Mouse (Mus musculus) stomach, postnatal 0 days (tissue): ENCODE measurements around the gene Arl2bp. TPM values are rescaled to one million over a fixed set of nuclear protein-coding genes. Genes with fewer than 3 reads are reported as not detected.

Source experiments
- ATAC-seq: fragments of 200-750 bp; cut with Nextera tagmentation; 2 replicates; pipeline ENCODE4 v1.8.0; 2017; ENCODE audit not compliant: low FRiP score, low TSS enrichment
- DNase-seq: peaks from one replicate; pipeline ENCODE4 v3.0.0-alpha.2; 2016; ENCODE audit warnings: low spot score
- H3K27ac ChIP-seq: fragments of 300-500 bp; sonication (generic); replicated peaks from 2 replicates; pipeline ENCODE4 v1.5.1; 2014; ENCODE audit warnings: mild to moderate bottlenecking, control low read depth
- H3K27me3 ChIP-seq: fragments of 300-500 bp; sonication (generic); 2 replicates; pipeline ENCODE4 v1.6.1; 2014; ENCODE audit warnings: low read length; ENCODE audit not compliant: control insufficient read depth, insufficient read depth
- H3K36me3 ChIP-seq: fragments of 300-500 bp; sonication (generic); 2 replicates; pipeline ENCODE4 v1.6.1; 2014; ENCODE audit warnings: low read length, mixed read lengths; ENCODE audit not compliant: control insufficient read depth, insufficient read depth
- H3K4me1 ChIP-seq: fragments of 300-500 bp; sonication (generic); replicated peaks from 2 replicates; pipeline ENCODE4 v1.6.1; 2014; ENCODE audit warnings: antibody characterized with exemption; ENCODE audit not compliant: control insufficient read depth, insufficient read depth
- H3K4me2 ChIP-seq: fragments of 300-500 bp; sonication (generic); replicated peaks from 2 replicates; pipeline ENCODE4 v1.6.1; 2014; ENCODE audit warnings: low read depth, mild to moderate bottlenecking, control low read depth, moderate library complexity
- H3K4me3 ChIP-seq: fragments of 300-500 bp; sonication (generic); 2 replicates; pipeline ENCODE4 v1.5.1; 2014; ENCODE audit warnings: low read depth, low read length, control low read depth
- H3K9ac ChIP-seq: fragments of 300-500 bp; sonication (generic); 2 replicates; pipeline ENCODE4 v1.6.1; 2014; ENCODE audit warnings: mild to moderate bottlenecking, low read length, control low read depth, mixed read lengths
- H3K9me3 ChIP-seq: fragments of 300-500 bp; sonication (generic); 2 replicates; pipeline ENCODE4 v1.6.1; 2016; ENCODE audit warnings: low read length; ENCODE audit not compliant: control insufficient read depth
- CTCF ChIP-seq: IDR thresholded peaks from 2 replicates; pipeline ENCODE4 v1.5.1; 2016; ENCODE audit warnings: antibody characterized with exemption, low read depth, mild to moderate bottlenecking, moderate library complexity
- EP300 ChIP-seq: optimal IDR thresholded peaks from 2 replicates; pipeline ENCODE3; 2016; ENCODE audit warnings: antibody characterized with exemption
- WGBS: fragments of 180-500 bp; shearing (Covaris S2); extraction: QIAGEN DNeasy Blood & Tissue Kit; methylation state at CpG from one replicate; pipeline ENCODE4 v1.1.7; 2014; 5-methylcytosine and 5-hydroxymethylcytosine counted together
- polyA plus RNA-seq: library from polyadenylated mRNA; unstranded; fragments of >200 nt; fragmentation: Nextera tagmentation; extraction: Ambion mirVana; gene quantifications from 2 replicates; pipeline ENCODE4 v1.2.1, GENCODE M21; 2015

Gene Arl2bp
- polyA plus RNA-seq, 1 experiment from 2014 or later, result 91.2 TPM

DNA sequence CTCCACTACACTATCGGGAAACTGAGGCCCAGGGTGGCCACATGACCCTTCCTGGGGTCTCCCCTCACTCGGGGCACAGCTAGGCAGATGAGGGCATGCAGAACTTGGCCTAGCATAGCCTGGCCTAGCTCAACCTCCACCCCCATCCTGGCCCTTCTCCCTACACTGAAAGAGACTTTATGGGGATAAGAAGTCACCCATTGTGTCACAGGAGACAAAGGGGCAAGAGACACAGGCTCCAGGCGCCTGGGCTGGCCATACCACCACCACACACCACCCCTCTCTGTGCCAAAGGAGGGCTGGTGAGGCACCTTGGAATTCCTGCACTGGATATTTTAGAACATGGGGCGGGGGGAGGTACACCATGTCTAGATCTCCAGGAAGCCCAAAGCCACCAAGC, 17.9 kb downstream of the Arl2bp start:
- H3K27me3 ChIP-seq, result no peaks in the 10 kb centered on the region
- peak overlapping the region; percentile 91 for H3K27ac ChIP-seq
- DNase-seq (no peak), ATAC-seq (no peak)
- no peaks in the 10 kb centered on the region for H3K36me3 ChIP-seq
- TF ChIP-seq EP300 (no peak), CTCF (no peak)
- H3K4me2 ChIP-seq, result no peak overlapping the region
- WGBS, result 82% methylated on average over 4 of the region's 4 CpGs
- H3K4me1 ChIP-seq, result 0 out of 2 replicates have a peak, but pooled peaks cover 5% of the 10 kb centered on the region
- no peak overlapping the region for H3K9ac ChIP-seq
- no peaks in the 10 kb centered on the region for H3K9me3 ChIP-seq
- no peak overlapping the region for H3K4me3 ChIP-seq

DNA sequence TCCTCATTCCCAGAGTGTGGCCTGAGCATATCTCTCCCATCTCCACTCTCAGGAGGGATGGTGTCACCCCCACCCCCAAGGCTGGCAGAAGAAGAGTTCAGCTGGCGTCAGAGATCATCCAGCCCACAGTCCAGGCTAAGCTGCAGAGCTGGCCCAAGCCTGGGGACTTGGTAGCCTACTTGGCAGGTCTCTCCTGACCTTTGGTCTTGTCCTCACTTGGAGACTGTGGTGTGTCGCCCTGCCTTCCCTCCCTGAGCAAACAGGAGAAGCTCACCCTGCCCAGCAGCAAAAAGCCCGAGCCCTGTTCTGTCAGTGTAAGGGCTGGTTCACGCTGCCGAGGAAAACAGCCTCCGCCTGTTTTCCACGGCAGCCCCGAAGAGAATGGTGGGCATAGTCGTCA, 19.6 kb downstream of the Arl2bp start:
- TF ChIP-seq CTCF (no peak), EP300 (no peak)
- peak; percentile 85 for DNase-seq
- Histone ChIP-seq H3K4me3 (no peak overlapping the region), H3K9ac (no peak overlapping the region), H3K27me3 (no peaks in the 10 kb centered on the region), H3K9me3 (no peaks in the 10 kb centered on the region), H3K36me3 (no peaks in the 10 kb centered on the region), H3K27ac (peak overlapping the region; percentile 83), H3K4me1 (0 out of 2 replicates have a peak, but pooled peaks cover 5% of the 10 kb centered on the region), H3K4me2 (no peak overlapping the region)
- ATAC-seq, result peak; percentile 78
- 50% methylated on average over 9 of the region's 9 CpGs for WGBS

DNA sequence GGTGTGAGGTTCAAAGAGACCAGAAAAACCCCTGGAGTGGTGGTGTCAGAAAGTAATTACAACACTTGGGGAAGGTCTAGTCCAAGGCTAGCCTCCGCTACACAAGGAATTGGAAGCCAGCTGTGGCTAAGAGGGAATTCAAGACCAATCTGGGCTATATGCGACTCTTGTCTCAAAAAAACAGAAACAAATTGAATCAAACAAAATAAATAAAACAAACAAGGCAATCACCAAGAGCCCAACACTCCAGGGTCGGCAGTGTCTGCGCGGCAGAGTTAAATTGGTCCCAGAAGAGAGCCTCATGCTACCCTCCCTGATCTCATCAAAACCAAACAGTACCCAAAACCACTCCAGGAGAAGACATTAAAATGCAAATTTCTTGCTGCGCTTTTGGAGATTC, 28.3 kb downstream of the Arl2bp start:
- Histone ChIP-seq H3K36me3 (no peaks in the 10 kb centered on the region; the same call in 1 of the 2 replicates), H3K27ac (no peak overlapping the region), H3K4me3 (peak overlapping the region; percentile 46; the same call in 1 of the 2 replicates), H3K4me2 (peak overlapping the region; percentile 78), H3K9ac (no peak overlapping the region), H3K9me3 (no peaks in the 10 kb centered on the region), H3K4me1 (no peaks in the 10 kb centered on the region), H3K27me3 (peaks cover 2% of the 10 kb centered on the region; the same call in 1 of the 2 replicates)
- 13% methylated on average over 6 of the region's 6 CpGs for WGBS
- no peak for ATAC-seq
- peak; percentile 15 for DNase-seq
- TF ChIP-seq CTCF (no peak), EP300 (no peak)

DNA sequence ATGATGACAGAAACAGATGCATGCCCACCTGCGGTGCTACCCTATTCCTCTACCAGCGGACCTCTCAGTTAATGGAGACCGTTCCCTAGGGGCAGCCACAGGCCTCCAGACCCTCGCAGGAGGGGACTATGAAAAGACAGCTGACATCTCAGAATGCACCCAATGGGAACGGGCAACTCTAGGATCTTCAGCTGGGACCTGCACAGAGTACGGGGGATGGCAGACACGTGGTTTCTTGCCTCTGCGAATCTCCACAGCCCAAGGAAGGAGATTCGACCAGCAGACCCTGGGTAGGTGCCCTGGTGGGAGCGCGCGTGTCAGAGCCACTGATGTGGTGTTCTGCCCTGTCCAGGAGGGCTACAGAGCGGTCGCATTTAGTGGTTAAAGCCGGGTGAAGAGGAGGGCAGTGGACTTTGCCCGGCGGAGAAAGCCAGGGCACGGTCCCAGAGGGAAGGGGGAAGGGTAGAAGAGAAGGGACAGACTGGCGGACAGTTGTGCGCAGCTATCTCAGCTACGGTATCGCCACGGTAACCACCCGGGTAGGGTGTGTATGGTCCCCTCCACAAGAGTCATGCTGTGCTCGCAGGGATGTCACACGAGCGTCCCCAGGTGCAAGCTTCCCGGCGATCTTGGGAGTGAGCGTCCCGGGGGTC, 29.1 kb downstream of the Arl2bp start:
- H3K27me3 ChIP-seq, result peaks cover 2% of the 10 kb centered on the region; the same call in 1 of the 2 replicates
- H3K4me3 ChIP-seq, result peak overlapping the region; percentile 46
- no peaks in the 10 kb centered on the region; the same call in 1 of the 2 replicates for H3K36me3 ChIP-seq
- WGBS, result 2% methylated on average over 31 of the region's 31 CpGs
- H3K4me2 ChIP-seq, result peak overlapping the region; percentile 78
- peak overlapping the region; percentile 45; the same call in 1 of the 2 replicates for H3K27ac ChIP-seq
- ATAC-seq (peak; percentile 65), DNase-seq (peak; percentile 49)
- no peaks in the 10 kb centered on the region for H3K4me1 ChIP-seq
- TF ChIP-seq CTCF (no peak), EP300 (no peak)
- H3K9ac ChIP-seq, result peak overlapping the region; percentile 61
- no peaks in the 10 kb centered on the region for H3K9me3 ChIP-seq

DNA sequence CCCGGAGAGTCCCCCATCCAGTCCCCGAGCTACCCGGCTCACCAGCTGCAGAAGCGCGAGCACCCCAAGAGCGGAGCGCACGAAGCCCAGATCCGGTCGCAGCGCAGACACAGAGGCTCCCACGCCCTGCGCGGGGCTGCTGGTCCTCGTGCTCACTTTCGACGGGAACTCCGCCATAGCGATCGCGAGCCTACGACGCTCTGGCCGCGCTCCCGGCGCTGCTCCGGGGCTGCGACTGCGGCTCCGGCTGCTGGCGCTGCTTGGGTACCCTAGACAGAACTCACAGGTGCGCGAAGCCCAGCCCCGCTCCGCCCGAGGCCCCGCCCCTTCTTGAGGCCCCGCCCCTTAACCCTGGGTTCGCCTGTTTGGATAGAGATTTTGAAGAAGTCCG, 29.6 kb downstream of the Arl2bp start, which contains the start of gene Pllp:
TSS of gene Pllp (minus strand) at position 285 of the 391 bp plus-strand sequence.
- Histone ChIP-seq H3K36me3 (no peaks in the 10 kb centered on the region; the same call in 1 of the 2 replicates), H3K4me1 (no peaks in the 10 kb centered on the region), H3K4me2 (peak within 1 kb of the TSS; percentile 78), H3K9me3 (no peaks in the 10 kb centered on the region), H3K4me3 (peak within 1 kb of the TSS; percentile 46), H3K27ac (peak within 1 kb of the TSS; percentile 45; the same call in 1 of the 2 replicates), H3K9ac (peak within 1 kb of the TSS; percentile 61), H3K27me3 (peaks cover 2% of the 10 kb centered on the region; the same call in 1 of the 2 replicates)
- DNase-seq (peak; percentile 89), ATAC-seq (peak; percentile 76)
- WGBS, result 1% methylated on average over 38 of the region's 41 CpGs
- no peak for TF ChIP-seq CTCF
- no peak for TF ChIP-seq EP300

DNA sequence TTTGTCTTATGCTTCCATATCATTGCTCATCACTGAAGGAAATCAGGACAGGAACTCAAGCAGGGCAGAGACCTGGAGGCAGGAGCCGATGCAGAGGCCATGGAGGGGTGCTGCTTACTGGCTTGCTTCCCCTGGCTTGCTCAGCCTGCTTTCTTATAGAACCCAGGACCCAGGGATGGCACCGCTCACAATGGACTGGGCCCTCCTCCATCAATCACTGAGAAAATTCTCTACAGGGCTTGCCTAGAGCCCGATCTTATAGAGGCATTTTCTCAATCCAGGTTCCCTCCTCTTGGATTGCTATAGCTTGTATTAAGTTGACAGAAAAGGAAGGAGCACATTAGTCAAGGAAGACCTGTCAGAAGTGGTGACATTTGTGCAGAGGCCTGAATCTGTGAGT, 30.2 kb downstream of the Arl2bp start:
- H3K9me3 ChIP-seq, result no peaks in the 10 kb centered on the region

More for the DNA sequence above, 30.2 kb downstream of the Arl2bp start:
- H3K4me3 ChIP-seq, result no peak overlapping the region
- no peaks in the 10 kb centered on the region; the same call in 1 of the 2 replicates for H3K36me3 ChIP-seq
- no peaks in the 10 kb centered on the region for H3K4me1 ChIP-seq
- peak overlapping the region; percentile 78; the same call in 1 of the 2 replicates for H3K4me2 ChIP-seq
- ATAC-seq, result no peak
- no peak overlapping the region for H3K27ac ChIP-seq
- no peak for TF ChIP-seq CTCF
- H3K9ac ChIP-seq, result no peak overlapping the region
- DNase-seq, result no peak
- WGBS, result 55% methylated on average over 3 of the region's 3 CpGs
- H3K27me3 ChIP-seq, result peaks cover 2% of the 10 kb centered on the region; the same call in 1 of the 2 replicates
